ENCODE assay signal across 10 mouse cellular contexts in the genomic region with DNA sequence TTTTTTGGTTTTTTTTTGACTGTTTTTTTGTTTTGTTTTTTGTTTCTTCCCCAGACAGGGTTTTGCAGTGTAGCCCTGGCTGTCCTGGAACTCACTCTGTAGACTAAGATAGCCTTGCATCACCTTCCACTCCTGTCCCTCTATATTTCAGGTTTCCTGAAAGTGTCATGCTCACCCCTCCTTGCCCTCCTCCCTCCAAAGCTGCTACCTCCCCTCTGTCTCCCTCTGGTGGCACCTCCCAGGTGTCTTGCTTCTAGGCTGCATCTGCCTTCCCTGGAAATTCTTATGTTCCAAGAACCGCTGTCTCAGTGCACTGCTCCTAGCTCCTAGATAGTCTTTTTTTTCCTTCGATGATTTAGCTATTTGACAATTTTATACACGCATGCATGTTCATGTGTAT. TPM values are rescaled to one million over a fixed set of nuclear protein-coding genes. Genes with fewer than 3 reads are reported as not detected.
DNase-seq lines count a peak whose midpoint lies in the region; ATAC-seq and TF ChIP-seq lines count a peak whose summit lies in the region.
"Had no signal": no experiment of that assay in that cellular context is flagged by ENCODE, and none has a peak within 500 bp of the region (broad histone marks: within the 10 kb centered on the region; RNA-seq: fewer than 3 reads in every experiment).

No protein-coding gene starts in this region.

- H3K9ac ChIP-seq in hindbrain, postnatal 0 days (replicated peaks; ENCODE audit: low read length), result no peak overlapping the region
- H3K9ac ChIP-seq in hindbrain, embryonic 11.5 days (ENCODE audit: low read depth, low read length), result no peak overlapping the region
- no peak overlapping the region for H3K9ac ChIP-seq in forebrain, embryonic 15.5 days (replicated peaks)
- H3K9ac ChIP-seq: heart, embryonic 15.5 days had no signal

- H3K4me1 ChIP-seq in hindbrain, postnatal 0 days (ENCODE audit: insufficient read depth, low read length), result no peaks in the 10 kb centered on the region
- H3K4me1 ChIP-seq in hindbrain, embryonic 11.5 days (replicated peaks; ENCODE audit: control insufficient read depth, insufficient read depth, low read length), result no peaks in the 10 kb centered on the region
- H3K4me1 ChIP-seq in forebrain, embryonic 15.5 days, result peaks cover 1% of the 10 kb centered on the region; the same call in 1 of the 2 replicates
- H3K4me1 ChIP-seq: heart, embryonic 15.5 days had no signal

- no peaks in the 10 kb centered on the region for H3K27me3 ChIP-seq in hindbrain, postnatal 0 days (ENCODE audit: insufficient read depth, low read length)
- H3K27me3 ChIP-seq in hindbrain, embryonic 11.5 days (ENCODE audit: control insufficient read depth, insufficient read depth, low read length), result no peaks in the 10 kb centered on the region
- H3K27me3 ChIP-seq in forebrain, embryonic 15.5 days, result no peaks in the 10 kb centered on the region
- H3K27me3 ChIP-seq: heart, embryonic 15.5 days had no signal

- WGBS in hindbrain, postnatal 0 days, result 59% methylated on average over 3 of the region's 3 CpGs
- 65% methylated on average over 3 of the region's 3 CpGs for WGBS in hindbrain, embryonic 11.5 days
- 62% methylated on average over 3 of the region's 3 CpGs for WGBS in forebrain, embryonic 15.5 days

- H3K4me2 ChIP-seq in hindbrain, postnatal 0 days (ENCODE audit: low read depth, low read length), result no peak overlapping the region
- H3K4me2 ChIP-seq in hindbrain, embryonic 11.5 days (replicated peaks; ENCODE audit: low read depth, low read length), result no peak overlapping the region
- H3K4me2 ChIP-seq in forebrain, embryonic 15.5 days (replicated peaks), result no peak overlapping the region
- H3K4me2 ChIP-seq: heart, embryonic 15.5 days had no signal

- DNase-seq in hindbrain, postnatal 0 days (ENCODE audit: low spot score), result peak; percentile 30
- no peak for DNase-seq in hindbrain, embryonic 11.5 days (ENCODE audit: low spot score)
- peak; percentile 13 for DNase-seq in right cerebral cortex, adult 18-20 months
- DNase-seq in right cerebral cortex, postnatal 10 days (ENCODE audit: low spot score in 2 of 2), result no peak
- peak; percentile 49 for DNase-seq in brain, adult 2 months (ENCODE audit: low read depth, low spot score)
- DNase-seq in thymus, postnatal 25 days, result peak; percentile 45
- DNase-seq in layer of hippocampus, adult 11-12 months (ENCODE audit: low spot score), result no peak
- DNase-seq: layer of hippocampus, postnatal 36 days had no signal

- H3K9me3 ChIP-seq in hindbrain, postnatal 0 days (ENCODE audit: low read length), result no peaks in the 10 kb centered on the region
- H3K9me3 ChIP-seq in hindbrain, embryonic 11.5 days (ENCODE audit: control insufficient read depth, low read length), result no peaks in the 10 kb centered on the region
- H3K9me3 ChIP-seq in forebrain, embryonic 15.5 days, result no peaks in the 10 kb centered on the region
- H3K9me3 ChIP-seq: heart, embryonic 15.5 days had no signal

- no peak overlapping the region for H3K27ac ChIP-seq in hindbrain, postnatal 0 days
- no peak overlapping the region for H3K27ac ChIP-seq in hindbrain, embryonic 11.5 days (ENCODE audit: low read depth, low read length)
- no peak overlapping the region for H3K27ac ChIP-seq in forebrain, embryonic 15.5 days (replicated peaks)
- H3K27ac ChIP-seq: heart, embryonic 15.5 days had no signal

- H3K36me3 ChIP-seq in hindbrain, postnatal 0 days (ENCODE audit: insufficient read depth, low read length), result peaks cover 15% of the 10 kb centered on the region
- H3K36me3 ChIP-seq in hindbrain, embryonic 11.5 days (ENCODE audit: control insufficient read depth, insufficient read depth, low read length), result no peaks in the 10 kb centered on the region
- H3K36me3 ChIP-seq in forebrain, embryonic 15.5 days, result peaks cover 26% of the 10 kb centered on the region

- peak; percentile 54 for TF ChIP-seq CTCF in hindbrain, postnatal 0 days (IDR thresholded peaks at IDR 0.05; ENCODE audit: low read depth)

- ATAC-seq in hindbrain, postnatal 0 days, result no peak
- no peak for ATAC-seq in hindbrain, embryonic 11.5 days (ENCODE audit: low FRiP score)
- no peak for ATAC-seq in forebrain, embryonic 15.5 days (replicated peaks)

- no peak overlapping the region for H3K4me3 ChIP-seq in hindbrain, postnatal 0 days (ENCODE audit: low read length)
- no peak overlapping the region for H3K4me3 ChIP-seq in hindbrain, embryonic 11.5 days (ENCODE audit: low read depth, low read length)
- H3K4me3 ChIP-seq in forebrain, embryonic 15.5 days, result no peak overlapping the region
- H3K4me3 ChIP-seq: heart, embryonic 15.5 days had no signal

RNA-seq across cellular contexts. Expression of a gene that starts 11.9 kb away (rescaled TPM):
- total RNA-seq in hindbrain, postnatal 0 days (2014; rRNA removed), result 619 and 723 TPM in 2 replicates
- polyA plus RNA-seq in hindbrain, postnatal 0 days (2015; fragmentation: Nextera tagmentation; extraction: Ambion mirVana), result 1,399 and 1,474 TPM in 2 replicates
- 3,351 and 3,402 TPM in 2 replicates for polyA plus RNA-seq in hindbrain, embryonic 11.5 days (2014; fragmentation: Nextera tagmentation; extraction: Ambion mirVana)
- 2,368 and 2,448 TPM in 2 replicates for polyA plus RNA-seq in forebrain, embryonic 15.5 days (2015; fragmentation: Nextera tagmentation; extraction: Ambion mirVana)

RNA-seq across cellular contexts. Expression of a gene that starts 44.0 kb away (rescaled TPM):
- 36.6 and 39.1 TPM in 2 replicates for total RNA-seq in hindbrain, postnatal 0 days (2014; rRNA removed)
- polyA plus RNA-seq in hindbrain, postnatal 0 days (2015; fragmentation: Nextera tagmentation; extraction: Ambion mirVana), result 112 and 121 TPM in 2 replicates
- polyA plus RNA-seq in hindbrain, embryonic 11.5 days (2014; fragmentation: Nextera tagmentation; extraction: Ambion mirVana), result 91.9 and 96.0 TPM in 2 replicates
- 99.0 and 103 TPM in 2 replicates for polyA plus RNA-seq in forebrain, embryonic 15.5 days (2015; fragmentation: Nextera tagmentation; extraction: Ambion mirVana)

RNA-seq across cellular contexts. Expression of a gene that starts 44.3 kb away (rescaled TPM):
- 33.6 and 47.0 TPM in 2 replicates for total RNA-seq in hindbrain, postnatal 0 days (2014; rRNA removed)
- 44.7 and 48.3 TPM in 2 replicates for polyA plus RNA-seq in hindbrain, postnatal 0 days (2015; fragmentation: Nextera tagmentation; extraction: Ambion mirVana)
- 49.7 and 63.7 TPM in 2 replicates for polyA plus RNA-seq in hindbrain, embryonic 11.5 days (2014; fragmentation: Nextera tagmentation; extraction: Ambion mirVana)
- 62.9 and 63.4 TPM in 2 replicates for polyA plus RNA-seq in forebrain, embryonic 15.5 days (2015; fragmentation: Nextera tagmentation; extraction: Ambion mirVana)

Comparison
In these comparisons a context has a peak if more than half of its experiments do, and no peak if none do; other contexts are left out.
1. DNase-seq: peak in hindbrain, postnatal 0 days (single experiment), right cerebral cortex, adult 18-20 months (single experiment), brain, adult 2 months (single experiment) and thymus, postnatal 25 days (single experiment); none in hindbrain, embryonic 11.5 days (single experiment), right cerebral cortex, postnatal 10 days (0 of 2) and layer of hippocampus, adult 11-12 months (single experiment).